Mouse (Mus musculus) CH12F3 (cell line): ENCODE measurements around the gene Gse1.

Experiments
- in situ Hi-C: fragments of 300-500 bp; cut with MboI; formaldehyde crosslinking; loops from 2 replicates; pipeline ENCODE4 v1.14.3; 2020; ENCODE audit warnings: low sequenced_read_pairs

Gse1 gene

DNA sequence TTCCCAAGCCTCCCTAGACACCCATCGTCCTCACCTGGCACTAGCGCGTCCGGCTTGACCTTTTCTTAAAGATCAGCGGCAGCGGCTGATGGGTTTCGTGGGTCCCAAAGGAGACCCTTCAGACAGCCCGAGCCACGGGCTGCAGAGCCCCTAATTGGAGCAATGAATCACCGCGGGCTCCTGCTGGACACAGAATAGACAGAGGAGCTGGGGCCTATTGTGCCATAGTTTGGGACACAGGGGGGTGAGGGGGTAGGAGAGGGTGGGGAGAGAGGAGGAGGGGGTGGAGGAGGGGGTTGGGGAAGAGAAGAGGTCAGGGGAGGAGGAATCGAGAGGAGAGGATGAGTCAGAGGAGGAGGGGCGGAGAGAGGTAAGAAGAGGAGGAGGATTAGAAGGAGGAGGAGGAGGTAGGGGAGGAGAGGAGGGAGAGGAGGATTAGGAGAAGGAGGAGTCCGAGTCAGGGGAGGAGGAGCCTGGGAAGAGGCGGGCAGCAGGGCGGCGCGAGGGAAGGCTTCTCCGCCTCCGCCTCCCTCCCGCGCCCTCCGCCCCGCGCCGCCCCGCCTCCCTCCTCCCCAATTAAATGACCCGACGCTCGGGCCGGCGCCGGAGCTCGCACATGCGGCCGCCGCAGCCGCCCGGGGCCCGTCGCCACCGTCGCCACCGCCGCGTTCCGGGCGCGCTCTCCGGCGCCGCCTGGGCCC is at the start of gene Gse1:
Gene Gse1, plus strand, starts transcription at position 566 of the 701 bp plus-strand sequence.
- in situ Hi-C loops = no loop called here

DNA sequence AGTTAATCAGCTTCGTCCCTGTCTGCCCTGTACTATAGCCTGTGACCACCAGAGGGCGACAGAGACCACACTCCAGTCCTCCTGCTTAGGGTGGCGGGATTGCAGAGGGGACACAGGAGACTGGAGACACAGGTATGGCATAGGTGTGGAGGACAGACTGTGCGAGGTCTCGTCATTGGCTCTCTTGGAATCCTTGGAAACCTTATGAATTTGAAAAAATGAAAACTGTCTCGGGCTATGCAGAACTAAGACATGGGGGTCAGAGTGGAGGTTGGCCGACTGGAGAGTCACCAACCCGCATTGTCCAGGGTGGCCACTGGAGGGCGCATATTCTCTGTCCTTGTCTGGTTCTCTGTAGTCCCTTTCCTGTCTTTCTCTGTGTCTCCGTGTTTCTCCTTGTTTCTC is 49.2 kb upstream of the Gse1 start:
- in situ Hi-C loops = no loop called here

DNA sequence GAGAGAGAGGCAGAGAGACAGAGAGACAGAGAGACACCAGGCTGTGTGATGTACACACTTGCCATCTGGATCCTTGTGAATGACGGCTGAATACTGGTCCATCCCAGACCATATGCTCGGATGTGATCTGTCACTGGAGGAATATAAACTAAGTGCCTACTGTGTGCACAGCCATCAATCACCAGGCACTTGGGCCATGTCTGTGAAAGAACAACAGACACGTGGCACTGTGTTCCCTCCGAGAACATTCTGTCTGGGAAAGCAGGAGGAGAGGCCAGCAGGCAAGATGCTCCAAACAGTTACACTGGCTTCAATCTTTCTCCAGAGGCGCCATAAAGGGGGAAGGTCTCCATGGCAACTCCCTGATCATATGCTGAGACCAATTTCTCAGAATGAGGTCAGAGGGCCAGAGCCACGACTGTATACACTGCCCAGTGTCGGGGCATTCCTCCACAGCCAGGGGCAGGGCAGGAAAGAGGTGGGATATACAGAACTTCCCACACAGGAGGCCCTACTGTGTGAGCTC is 47.7 kb upstream of the Gse1 start:
- in situ Hi-C loops = no loop called here

DNA sequence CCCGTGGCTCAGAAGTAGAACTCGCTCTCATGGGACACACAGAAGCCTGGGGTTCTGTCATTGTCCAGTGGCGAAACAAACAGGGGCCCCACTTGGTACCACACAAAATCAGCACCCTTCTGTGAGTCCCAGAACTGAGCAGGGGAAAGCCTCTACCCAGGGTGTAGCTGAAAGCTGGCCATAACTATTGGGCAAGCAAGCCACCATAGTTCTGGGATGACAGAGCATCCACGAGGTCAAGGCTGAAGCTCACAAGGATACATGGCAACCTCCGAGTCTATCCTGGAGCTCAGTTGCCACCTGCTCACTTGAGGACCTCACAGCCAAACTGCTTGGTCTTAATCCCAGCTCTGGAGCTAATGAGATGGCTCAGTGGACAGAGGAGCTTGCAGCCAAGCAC is 47.0 kb upstream of the Gse1 start:
- in situ Hi-C loops = no loop called here

DNA sequence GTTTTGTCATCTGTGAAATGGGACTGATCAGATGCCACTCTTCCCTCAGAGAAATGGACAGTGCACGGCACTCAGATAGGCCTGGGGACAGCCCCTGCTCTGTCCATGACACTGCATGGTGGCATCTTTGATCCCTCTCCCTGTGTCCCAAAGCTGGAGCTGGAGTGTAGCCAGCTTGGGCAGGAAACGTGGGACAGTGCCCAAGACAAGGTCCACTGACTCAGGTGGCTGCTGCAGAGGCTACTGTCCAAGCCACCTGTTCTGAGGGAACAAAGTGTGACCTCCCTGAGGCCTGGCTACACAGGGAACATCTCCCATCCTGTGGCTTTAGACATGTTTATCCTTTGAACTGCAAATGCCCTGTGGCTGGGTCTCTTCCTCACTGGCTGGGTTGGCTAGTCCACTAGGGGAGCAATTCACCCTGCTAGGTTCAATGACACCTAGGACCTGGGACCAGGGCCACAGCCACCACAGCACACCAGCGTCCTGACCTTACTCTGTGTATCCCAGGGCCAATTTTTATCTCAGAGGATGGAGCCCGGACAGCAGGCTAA is 46.3 kb upstream of the Gse1 start:
- in situ Hi-C loops = no loop called here

DNA sequence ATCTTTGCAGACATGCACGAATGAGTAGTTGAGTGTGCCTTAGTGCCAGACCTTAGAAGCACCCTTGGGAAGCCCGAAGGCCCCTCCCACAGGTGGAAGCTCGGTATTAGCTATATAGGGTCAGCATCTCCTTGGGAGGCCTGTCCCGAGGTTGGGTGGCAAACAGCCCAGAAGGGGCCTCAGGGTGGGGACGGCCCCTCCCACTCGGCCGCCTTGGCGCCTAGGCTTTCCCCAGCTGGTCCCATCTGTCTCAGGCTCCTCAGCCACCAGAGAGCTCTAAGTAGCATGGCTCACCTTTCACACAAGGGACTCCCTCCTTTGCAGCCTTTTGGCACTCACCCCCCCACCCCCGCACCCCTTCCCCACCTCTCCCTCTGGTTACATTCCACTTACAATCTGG is 43.9 kb upstream of the Gse1 start:
- in situ Hi-C loops = no loop called here

DNA sequence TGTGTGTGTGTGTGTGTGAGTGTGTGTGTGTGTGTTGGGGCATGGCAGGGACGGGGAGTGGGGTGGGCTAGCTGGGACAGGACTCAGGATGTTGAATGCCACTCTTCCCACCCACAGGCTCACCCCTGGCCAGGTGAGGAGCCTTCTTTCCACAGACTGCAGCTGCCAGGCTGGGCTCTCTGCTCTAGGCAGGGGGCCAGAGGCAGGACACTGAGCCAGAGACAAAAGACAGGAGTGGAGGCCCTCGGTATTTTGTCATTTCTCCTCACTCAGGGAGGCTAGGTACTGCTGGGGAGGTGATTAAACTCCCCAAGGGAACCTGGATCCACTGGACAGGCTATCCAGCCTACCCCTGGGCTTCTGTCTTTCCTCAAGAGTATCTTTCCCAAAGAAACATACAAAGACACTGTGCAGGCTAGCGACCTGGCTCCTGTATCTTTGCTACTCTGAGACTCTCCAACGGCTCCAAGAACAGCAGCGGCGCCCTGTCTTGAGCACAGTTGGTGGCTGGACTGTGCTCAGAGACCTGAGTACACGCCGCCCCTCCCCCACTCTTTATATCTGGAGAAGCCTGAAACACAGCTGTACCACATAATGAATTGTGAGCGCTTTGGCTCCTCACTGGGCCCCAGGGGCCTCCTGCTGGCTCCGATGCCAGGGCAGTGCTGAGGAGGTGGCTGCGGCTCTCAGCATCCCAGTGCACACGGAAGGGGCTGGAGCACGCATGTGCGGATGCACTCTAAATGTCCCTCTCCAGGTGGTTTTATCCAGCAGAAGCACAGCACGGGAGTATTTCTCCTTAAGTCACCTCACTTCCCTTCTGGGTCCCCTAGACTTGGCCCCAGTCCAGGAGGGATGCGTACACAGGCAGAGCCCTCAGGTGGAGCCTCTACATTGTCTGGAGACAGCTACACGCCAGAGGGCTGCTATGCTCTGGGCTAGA is 43.1 kb upstream of the Gse1 start:
- in situ Hi-C loops = no loop called here

DNA sequence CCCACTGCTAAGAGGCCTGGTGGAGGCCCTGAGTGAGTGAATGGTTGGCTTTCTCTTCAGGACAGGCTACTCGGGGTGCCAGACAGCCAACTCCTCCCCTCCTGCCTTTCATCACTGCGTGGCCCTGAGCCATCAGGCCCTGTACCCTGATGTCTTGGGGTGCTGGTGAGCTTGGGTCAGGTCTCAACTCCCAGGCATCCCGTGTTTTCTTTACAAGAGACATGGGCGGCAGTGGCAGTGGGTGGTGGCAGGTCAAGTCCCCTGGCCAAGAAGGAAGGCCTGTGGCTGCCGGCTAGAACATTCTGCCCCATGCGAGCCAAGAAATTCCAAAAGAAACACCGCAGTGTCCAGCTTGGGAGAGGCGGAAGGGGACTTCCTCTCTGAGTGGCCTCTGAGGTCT is 41.8 kb upstream of the Gse1 start:
- in situ Hi-C loops = no loop called here

DNA sequence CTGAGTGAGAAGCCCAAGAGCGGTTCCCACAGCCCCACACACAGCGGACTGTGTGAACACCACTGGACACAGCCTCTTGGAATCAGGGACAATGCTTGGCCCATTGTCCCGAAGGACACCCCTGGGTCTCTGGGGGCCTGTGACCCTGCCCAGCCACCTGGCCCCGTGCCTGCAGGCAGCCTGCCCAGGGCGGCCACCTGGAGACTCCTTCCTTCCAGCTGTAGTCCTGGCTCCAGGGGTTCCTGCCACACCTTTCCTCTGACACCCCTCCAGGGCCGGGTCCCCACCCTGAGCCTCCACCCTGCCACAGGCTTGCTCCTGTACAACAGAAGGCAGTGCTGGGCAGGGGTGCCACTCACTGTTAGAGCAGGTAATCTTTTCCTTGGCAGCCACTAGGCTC is 39.7 kb upstream of the Gse1 start:
- in situ Hi-C loops = no loop called here

DNA sequence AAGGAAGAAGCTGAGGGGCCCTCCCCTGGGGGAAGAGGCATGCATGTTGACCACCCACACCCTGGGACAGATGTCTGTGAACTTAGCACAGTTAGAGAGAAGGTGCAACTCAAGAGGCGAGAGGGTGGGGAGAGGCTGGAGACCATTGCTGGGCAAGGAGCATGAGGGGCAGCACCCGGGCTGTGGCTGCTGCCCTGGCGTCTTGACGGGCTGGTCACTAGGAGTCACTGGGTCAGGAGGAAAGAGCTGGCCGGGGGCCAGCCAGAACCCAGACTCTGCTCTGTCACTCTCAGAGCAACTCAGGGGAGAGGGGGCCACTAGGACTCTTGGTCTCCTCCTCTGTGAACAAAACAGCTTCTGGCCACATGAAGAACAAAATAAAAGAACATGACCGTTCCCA is 38.8 kb upstream of the Gse1 start:
- in situ Hi-C loops = no loop called here

DNA sequence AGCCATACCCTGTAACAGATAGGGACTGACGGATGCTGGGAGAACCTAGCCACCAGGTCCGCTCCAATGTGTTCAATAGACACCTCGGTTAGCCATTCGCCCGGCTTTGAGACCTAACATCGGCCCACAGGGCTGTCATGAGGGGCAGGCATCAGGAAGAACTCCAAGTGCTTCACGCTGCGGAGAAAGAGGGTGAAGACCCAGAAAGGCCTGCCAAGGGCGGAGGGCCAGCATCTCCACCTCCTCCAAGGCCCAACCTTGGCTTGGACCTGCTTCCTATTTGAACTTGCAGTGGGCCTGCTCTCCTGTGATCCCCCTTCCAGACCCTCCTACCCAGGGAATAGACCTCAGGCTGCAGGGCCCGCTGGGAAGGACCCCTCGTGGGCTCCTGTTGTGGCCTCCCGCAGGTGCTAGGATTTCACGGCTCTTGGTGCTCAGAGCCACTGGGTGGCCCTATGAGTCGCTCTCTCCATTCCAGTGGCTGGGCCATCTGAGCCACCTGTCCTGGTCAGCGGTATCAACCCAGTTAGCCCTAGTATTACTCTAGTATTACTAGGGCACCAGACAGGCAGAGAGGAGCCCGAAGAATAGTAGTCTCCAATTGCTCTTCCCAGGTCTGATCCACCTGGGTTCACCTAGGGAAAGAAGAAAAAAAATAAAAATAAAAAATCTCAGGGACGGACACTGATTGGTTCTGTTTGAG is 38.0 kb upstream of the Gse1 start:
- in situ Hi-C loops = no loop called here

DNA sequence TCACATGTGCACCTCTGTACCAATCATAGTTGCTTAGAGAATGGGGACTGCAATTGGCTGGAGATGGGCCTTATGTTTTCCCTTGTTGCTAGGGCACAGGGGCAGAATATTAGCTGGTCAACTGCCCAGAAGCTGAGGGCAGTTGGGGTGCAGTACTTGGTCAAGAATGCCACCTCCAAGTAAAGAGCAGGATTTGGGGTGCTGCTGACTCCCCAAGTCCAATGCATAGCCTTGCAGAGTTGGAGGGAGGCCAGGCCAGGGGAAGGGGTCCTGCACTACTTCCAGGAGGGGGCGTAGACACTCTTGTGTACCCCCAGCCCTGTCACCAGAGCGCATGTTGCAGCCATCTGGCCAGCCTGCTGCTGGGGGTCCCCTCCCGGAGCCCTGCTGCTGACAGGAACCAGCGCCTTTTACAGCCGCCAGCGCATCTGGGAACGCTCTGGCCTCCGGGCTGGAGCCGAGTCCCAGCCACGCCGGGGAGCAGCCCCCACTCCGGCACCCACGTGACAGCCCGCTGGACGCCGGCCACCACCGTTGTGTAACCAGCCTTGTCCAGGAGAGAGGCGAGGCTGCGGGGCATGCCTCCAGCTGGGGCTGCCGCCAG is 37.3 kb upstream of the Gse1 start:
- in situ Hi-C loops = no loop called here

DNA sequence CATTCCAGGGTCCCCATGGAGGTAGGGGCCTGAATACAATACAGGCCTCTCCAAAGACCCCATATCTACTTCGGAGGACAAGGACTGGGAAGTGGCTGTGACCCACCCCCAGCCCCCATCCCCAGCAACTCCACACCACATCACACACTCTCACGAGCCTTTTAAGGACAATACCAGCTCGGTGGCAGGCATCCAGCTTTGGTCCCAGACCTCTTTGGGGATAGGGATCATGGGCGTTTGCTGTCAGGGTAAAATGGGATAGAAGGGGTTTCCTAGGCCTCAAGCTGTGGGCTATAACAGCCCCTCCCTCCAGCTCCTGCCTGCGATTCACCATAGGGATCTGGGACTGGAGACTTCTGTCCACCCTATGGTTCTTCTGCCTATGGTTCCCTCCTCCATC is 36.6 kb upstream of the Gse1 start:
- in situ Hi-C loops = no loop called here

DNA sequence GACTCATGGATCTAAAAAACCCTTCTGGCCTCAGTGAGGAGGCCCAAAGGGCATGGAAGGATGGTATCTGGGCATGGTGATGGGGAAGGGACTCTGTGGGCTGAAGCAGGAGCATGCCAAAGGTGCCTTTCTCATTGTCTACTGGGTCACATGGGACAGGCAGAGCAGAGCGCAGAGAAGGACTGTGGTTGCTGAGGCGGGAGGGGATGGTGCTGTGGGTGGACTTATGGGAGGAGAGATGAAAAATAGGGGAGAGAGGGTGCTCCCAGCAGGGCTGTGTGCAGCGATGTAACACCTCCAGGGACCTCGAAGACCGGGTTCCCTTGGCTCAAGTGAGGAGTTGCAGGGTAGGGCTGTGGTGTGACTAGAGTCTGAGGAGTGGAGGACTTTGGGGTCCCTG is 36.1 kb upstream of the Gse1 start:
- in situ Hi-C loops = no loop called here

DNA sequence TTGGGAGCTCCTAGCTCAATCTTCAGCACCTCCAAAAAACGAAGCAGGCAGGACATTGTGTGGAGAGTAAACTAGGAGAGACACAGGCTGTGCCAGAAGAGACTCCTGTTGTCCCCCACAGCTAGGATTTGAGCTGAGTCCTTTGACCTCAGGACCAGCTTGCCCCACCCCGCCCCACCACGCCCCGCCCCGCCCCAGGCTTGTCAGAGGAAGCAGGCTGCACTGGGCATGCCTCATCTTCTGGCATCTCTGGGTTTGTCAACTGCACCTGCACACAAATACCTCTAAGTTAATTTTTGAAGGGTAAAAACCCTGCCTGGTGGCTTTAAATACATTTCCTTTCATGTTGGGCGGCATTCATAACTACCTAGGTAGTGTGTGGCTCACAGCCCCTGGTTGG is 26.9 kb upstream of the Gse1 start:
- in situ Hi-C loops = no loop called here

DNA sequence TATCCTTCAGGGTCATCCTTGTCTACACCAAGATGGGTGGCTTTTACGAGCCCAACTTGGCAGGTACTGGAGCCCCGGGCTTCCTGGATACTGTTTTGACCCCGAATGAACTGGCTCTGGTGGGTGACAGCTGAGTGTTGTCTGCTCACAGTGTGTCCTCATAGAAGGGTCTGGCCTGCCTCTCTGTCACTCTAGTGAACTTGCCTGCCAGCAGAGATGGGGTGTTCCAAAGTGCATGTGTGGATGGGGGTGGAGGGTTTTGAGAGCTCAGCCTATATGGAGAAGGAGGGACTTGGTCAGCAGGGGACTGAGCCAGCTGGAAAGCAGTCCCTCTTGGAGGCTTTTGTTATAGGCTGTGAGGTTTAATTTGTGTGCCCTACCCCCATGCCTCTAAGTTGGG is 25.7 kb upstream of the Gse1 start:
- in situ Hi-C loops = no loop called here

DNA sequence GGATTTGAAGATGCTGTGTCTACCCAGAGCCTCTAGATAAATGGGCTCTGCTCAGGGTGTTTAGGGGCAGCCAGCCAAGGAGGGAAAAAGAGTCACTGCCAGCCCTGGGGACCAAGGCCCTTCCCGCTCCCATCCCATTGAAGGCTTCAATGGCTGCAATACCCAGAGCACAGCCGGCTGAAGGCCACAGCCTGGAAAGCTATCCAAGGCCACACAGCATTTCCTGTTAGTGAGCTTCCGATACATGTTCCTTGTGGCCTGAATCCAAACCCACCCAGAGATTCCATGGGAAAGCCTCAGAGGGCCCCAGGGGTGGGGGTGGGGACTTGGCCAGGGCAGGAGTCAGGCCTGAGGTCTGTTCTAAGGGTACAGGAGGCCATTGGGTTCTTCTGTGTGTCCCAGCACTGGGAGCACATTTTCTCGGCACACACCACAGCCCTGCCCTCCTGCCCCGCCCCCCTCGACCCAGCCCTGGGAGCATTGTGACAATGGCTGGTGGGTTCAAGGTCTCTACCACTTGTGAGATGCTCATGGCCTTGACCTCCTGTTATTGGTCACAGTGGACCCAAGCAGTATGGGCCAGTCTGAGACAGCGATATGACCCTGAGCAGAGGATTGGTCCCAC is 23.4 kb upstream of the Gse1 start:
- in situ Hi-C loops = no loop called here

DNA sequence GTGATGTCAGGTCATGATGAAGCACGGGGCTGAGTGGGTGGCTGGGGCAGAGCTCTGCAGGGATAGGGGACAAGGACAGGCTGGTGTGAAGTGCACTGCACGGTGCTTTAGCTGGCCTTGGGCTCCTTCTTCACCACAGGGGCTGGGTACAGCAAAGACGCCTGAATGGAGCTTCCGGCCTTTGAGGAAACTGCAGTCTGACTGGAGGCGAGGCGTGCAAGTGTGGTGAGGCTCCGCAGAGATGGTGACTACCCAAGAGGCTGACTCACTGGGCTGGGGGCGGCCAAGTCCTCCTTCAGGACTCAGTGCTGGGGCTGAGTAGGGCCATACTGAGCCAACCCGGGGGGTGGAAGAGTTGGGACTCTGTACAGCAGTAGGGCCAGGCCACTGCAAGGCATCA is 22.3 kb upstream of the Gse1 start:
- in situ Hi-C loops = no loop called here

DNA sequence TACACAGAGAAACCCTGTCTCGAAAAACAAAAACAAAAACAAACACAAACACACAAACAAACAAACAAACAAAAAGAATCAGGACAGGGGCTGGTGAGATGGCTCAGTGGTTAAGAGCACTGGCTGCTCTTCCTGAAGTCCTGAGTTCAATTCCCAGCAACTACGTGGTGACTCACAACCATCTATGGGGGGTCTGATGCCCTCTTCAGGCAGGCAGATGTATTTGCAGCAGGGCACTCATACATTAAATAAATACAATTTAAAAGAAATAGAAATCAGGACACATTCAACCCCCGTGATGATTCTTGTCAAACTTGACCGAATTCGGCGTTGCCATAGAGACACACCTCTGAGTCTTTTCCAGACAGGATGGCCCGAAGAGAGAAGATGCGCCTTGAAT is 20.9 kb upstream of the Gse1 start:
- in situ Hi-C loops = no loop called here

DNA sequence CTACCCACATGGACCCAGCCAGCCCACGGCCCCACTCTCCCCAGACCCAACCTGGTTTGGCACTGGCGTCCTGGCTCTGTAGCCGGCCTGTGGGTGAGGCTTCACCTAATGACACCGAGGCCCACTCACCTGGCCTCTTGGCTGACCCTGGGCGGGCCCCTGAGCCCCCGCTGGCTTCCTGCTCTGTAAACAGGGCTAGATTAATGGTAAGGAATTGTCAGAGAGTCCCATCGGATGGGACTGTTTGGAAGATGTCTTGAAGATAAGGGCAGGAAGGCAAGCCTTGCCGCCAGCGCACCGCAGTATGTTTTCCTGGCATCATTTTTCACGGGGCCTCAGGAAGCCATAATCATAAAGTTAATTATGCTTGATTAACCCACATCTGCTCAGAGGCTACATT is 20.1 kb upstream of the Gse1 start:
- in situ Hi-C loops = no loop called here
